9 mouse cellular contexts compared by ENCODE assay signal in the genomic region with DNA sequence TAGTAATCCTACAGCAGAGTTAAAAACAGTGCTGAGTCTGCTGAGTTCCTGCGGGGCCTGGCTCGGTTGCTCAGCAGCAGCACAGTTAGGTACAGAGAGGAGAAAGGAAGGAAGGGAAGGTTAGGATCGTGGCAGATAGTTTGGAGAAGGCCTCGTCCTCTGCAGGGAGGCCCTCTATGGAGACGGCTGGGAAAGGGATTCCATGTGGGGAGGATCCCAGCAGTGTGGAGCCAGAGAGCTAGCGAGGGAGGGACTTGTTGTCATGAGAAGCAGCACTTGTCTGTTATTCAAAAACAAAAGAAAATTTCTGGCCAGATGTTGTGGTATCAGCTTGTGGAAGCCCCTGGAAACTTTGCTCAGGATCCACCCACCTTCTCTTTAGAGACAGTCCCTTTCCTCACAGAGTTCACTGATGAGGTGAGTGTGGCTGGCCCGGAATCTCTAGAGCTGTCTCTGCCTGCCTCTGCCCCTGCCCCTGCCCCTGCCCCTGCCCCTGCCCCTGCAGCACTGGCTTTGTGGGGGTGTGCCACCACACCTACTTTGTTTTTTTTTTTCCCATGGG. TPM values are rescaled to one million over a fixed set of nuclear protein-coding genes. Genes with fewer than 3 reads are reported as not detected.
DNase-seq lines count a peak whose midpoint lies in the region; ATAC-seq lines count a peak whose summit lies in the region.
"Had no signal": no experiment of that assay in that cellular context is flagged by ENCODE, and none has a peak within 500 bp of the region (broad histone marks: within the 10 kb centered on the region; RNA-seq: fewer than 3 reads in every experiment).

No protein-coding gene starts in this region.

- 0 out of 2 replicates have a peak overlapping the region, but pooled peaks have one; percentile 37 for H3K9ac ChIP-seq in embryonic facial prominence, embryonic 14.5 days (ENCODE audit: low read depth, low read length)
- H3K9ac ChIP-seq: midbrain, embryonic 12.5 days had no signal

- DNase-seq in kidney, postnatal 14 days: peak; percentile 38
- no peak for DNase-seq in kidney, adult 9 months
- DNase-seq in embryonic facial prominence, embryonic 14.5 days (ENCODE audit: low spot score): peak; percentile 67
- peak; percentile 38 for DNase-seq in induced T-regulatory cell, adult 2 months (ENCODE audit: low read depth)
- no peak for DNase-seq in urinary bladder, postnatal 25 days (ENCODE audit: low spot score)
- DNase-seq in spleen, postnatal 36 days (ENCODE audit: low spot score in 2 of 2): no peak
- DNase-seq in embryo, embryonic 11 days: no peak

- peaks cover 13% of the 10 kb centered on the region for H3K4me1 ChIP-seq in embryonic facial prominence, embryonic 14.5 days (ENCODE audit: control insufficient read depth, insufficient read depth, low read length)

- H3K36me3 ChIP-seq in embryonic facial prominence, embryonic 14.5 days (ENCODE audit: control insufficient read depth, insufficient read depth, low read length): no peaks in the 10 kb centered on the region
- H3K36me3 ChIP-seq: midbrain, embryonic 12.5 days had no signal

- peak; percentile 44 for ATAC-seq in CD4-positive, CD25-positive, alpha-beta regulatory T cell, adult 4 months
- ATAC-seq in embryonic facial prominence, embryonic 14.5 days (ENCODE audit: low read depth): 0 out of 2 replicates have a peak, but pooled peaks have one; percentile 47

- WGBS in embryonic facial prominence, embryonic 14.5 days: 33% methylated on average over 7 of the region's 7 CpGs

- H3K4me3 ChIP-seq in embryonic facial prominence, embryonic 14.5 days (ENCODE audit: low read depth, low read length): no peak overlapping the region
- H3K4me3 ChIP-seq: midbrain, embryonic 12.5 days had no signal

- H3K9me3 ChIP-seq in embryonic facial prominence, embryonic 14.5 days (ENCODE audit: control insufficient read depth, low read length): no peaks in the 10 kb centered on the region
- H3K9me3 ChIP-seq: midbrain, embryonic 12.5 days had no signal

- no peaks in the 10 kb centered on the region for H3K27me3 ChIP-seq in embryonic facial prominence, embryonic 14.5 days (replicated peaks; ENCODE audit: control insufficient read depth, insufficient read depth, low read length)
- H3K27me3 ChIP-seq: midbrain, embryonic 12.5 days had no signal

- H3K4me2 ChIP-seq in embryonic facial prominence, embryonic 14.5 days (ENCODE audit: low read depth, low read length): 0 out of 2 replicates have a peak overlapping the region, but pooled peaks have one; percentile 13
- H3K4me2 ChIP-seq: midbrain, embryonic 12.5 days had no signal

- peak overlapping the region; percentile 39 for H3K27ac ChIP-seq in embryonic facial prominence, embryonic 14.5 days (replicated peaks; ENCODE audit: low read depth, low read length)
- H3K27ac ChIP-seq: midbrain, embryonic 12.5 days had no signal

RNA-seq across cellular contexts. Expression of gene Dyrk1a, which starts 11.1 kb away (rescaled TPM):
- polyA plus RNA-seq in CD4-positive, CD25-positive, alpha-beta regulatory T cell, adult 4 months (2017; shearing (Covaris generic)): 10 to 100 TPM; 24.2 to 26.6 TPM
- polyA plus RNA-seq in embryonic facial prominence, embryonic 14.5 days (2014; fragmentation: Nextera tagmentation; extraction: Ambion mirVana): 11.2 and 12.1 TPM in 2 replicates

RNA-seq across cellular contexts. Expression of gene Vps26c, which starts 54.3 kb away (rescaled TPM):
- polyA plus RNA-seq in CD4-positive, CD25-positive, alpha-beta regulatory T cell, adult 4 months (2017; shearing (Covaris generic)): 10 to 100 TPM; 89.2 to 95.1 TPM
- 54.9 and 56.6 TPM in 2 replicates for polyA plus RNA-seq in embryonic facial prominence, embryonic 14.5 days (2014; fragmentation: Nextera tagmentation; extraction: Ambion mirVana)

Comparison
In these comparisons a context has a peak if more than half of its experiments do, and no peak if none do; other contexts are left out.
1. DNase-seq: peak in kidney, postnatal 14 days (single experiment), embryonic facial prominence, embryonic 14.5 days (single experiment) and induced T-regulatory cell, adult 2 months (single experiment); none in kidney, adult 9 months (single experiment), urinary bladder, postnatal 25 days (single experiment), spleen, postnatal 36 days (0 of 2) and embryo, embryonic 11 days (single experiment).